Mouse (Mus musculus) liver, adult 2 months (tissue): ENCODE measurements around the gene Stxbp1.

Experiments
- CTCF ChIP-seq: fragments of 200-500 bp; IDR thresholded peaks from 2 replicates; pipeline ENCODE4 v1.5.1; 2011; ENCODE audit warnings: low read depth, low read length, control low read depth
- POLR2A ChIP-seq: fragments of 200-500 bp; IDR thresholded peaks from 2 replicates; pipeline ENCODE4 v1.6.1; 2011; ENCODE audit warnings: low read length, control low read depth; ENCODE audit not compliant: insufficient read depth; ENCODE audit errors: extremely low read depth

DNA sequence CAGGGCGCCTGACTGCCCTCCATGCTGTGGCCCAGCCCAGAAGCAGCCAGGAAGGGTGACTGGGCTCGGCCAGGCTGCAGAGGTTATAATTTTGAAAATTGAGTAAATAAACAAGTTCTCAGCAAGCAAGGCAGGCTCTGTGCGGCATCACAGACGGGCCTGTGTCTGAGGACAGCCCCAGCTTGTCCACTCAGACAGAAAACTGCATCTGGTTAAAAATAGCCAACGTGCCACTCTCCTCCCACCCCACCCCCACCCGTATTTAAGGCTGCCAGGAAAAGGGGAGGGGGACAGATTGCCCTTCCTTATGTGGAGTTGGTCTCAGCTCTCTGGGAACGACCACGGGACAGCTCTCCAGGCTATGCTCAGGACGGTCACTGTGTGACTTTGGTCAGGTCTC is 41.0 kb upstream of the Stxbp1 start:
- TF ChIP-seq CTCF = no peak
- TF ChIP-seq POLR2A = no peak
